Mouse (Mus musculus) MEL (cell line): ENCODE measurements around the gene Phf21a. TPM values are rescaled to one million over a fixed set of nuclear protein-coding genes. Genes with fewer than 3 reads are reported as not detected.
"Not testable (repeated sequence)": the region's sequence is repeated elsewhere in the genome, so short reads cannot be mapped to it uniquely, and the experiment has no call there.

ENCODE experiments used
- DNase-seq: peaks from one replicate; pipeline ENCODE4 v3.0.0; 2011; ENCODE audit warnings: low read depth, low spot score
- H3K27ac ChIP-seq: 2 replicates; pipeline ENCODE4 v1.5.1; 2012; ENCODE audit warnings: low read depth, mild to moderate bottlenecking, control low read depth, low read length, moderate library complexity; ENCODE audit not compliant: control insufficient read depth
- H3K27me3 ChIP-seq, 2 experiments: fragments of 150-350 bp in 1 of 2; sonication (generic) in 1 of 2; 2 replicates each; pipeline ENCODE4 v1.6.1; 2012; ENCODE audit warnings: low read length in 2 of 2, mild to moderate bottlenecking in 2 of 2, improper control_type of control experiment in 1 of 2, moderate library complexity in 1 of 2; ENCODE audit not compliant: insufficient read depth in 2 of 2, control insufficient read depth in 1 of 2
- H3K36me3 ChIP-seq, 2 experiments: 2 replicates each; pipeline ENCODE4 v1.6.1; 2012 to 2014; ENCODE audit warnings: low read length in 2 of 2, improper control_type of control experiment in 1 of 2, inconsistent platforms in 1 of 2, mild to moderate bottlenecking in 1 of 2; ENCODE audit not compliant: insufficient read depth in 2 of 2, control insufficient read depth in 1 of 2
- H3K4me1 ChIP-seq, 2 experiments: fragments of 150-350 bp in 1 of 2; sonication (generic) in 1 of 2; 2 replicates each; pipeline ENCODE4 v1.6.1; 2012; ENCODE audit warnings: low read length in 2 of 2, improper control_type of control experiment in 1 of 2, mild to moderate bottlenecking in 1 of 2; ENCODE audit not compliant: insufficient read depth in 2 of 2, control insufficient read depth in 1 of 2
- H3K4me3 ChIP-seq, 2 experiments: fragments of 150-350 bp in 1 of 2; sonication (generic) in 1 of 2; 2 replicates each; pipeline ENCODE4 v1.5.1; 2012; ENCODE audit warnings: low read depth in 2 of 2, low read length in 2 of 2, mild to moderate bottlenecking in 2 of 2, moderate library complexity in 2 of 2, control low read depth in 1 of 2, improper control_type of control experiment in 1 of 2; ENCODE audit not compliant: control insufficient read depth in 1 of 2, insufficient read depth in 1 of 2
- H3K79me2 ChIP-seq: 2 replicates; pipeline ENCODE4 v1.6.1; 2012; ENCODE audit warnings: mild to moderate bottlenecking, low read length, moderate library complexity; ENCODE audit not compliant: control insufficient read depth, poor library complexity, insufficient read depth
- H3K9ac ChIP-seq: 2 replicates; pipeline ENCODE4 v1.6.1; 2012; ENCODE audit warnings: low read depth, mild to moderate bottlenecking, control low read depth, low read length, moderate library complexity; ENCODE audit not compliant: control insufficient read depth, poor library complexity, severe bottlenecking
- H3K9me3 ChIP-seq: fragments of 150-350 bp; sonication (generic); replicated peaks from 2 replicates; pipeline ENCODE4 v1.6.1; 2012; ENCODE audit warnings: mild to moderate bottlenecking, low read length, improper control_type of control experiment, moderate library complexity; ENCODE audit not compliant: insufficient read depth
- CTCF ChIP-seq, 3 experiments: IDR thresholded peaks in 2 of 3; conservative IDR thresholded peaks in 1 of 3; 2 replicates each; pipeline ENCODE4 v1.5.1; 2011 to 2012; ENCODE audit warnings: low read length in 3 of 3, low read depth in 2 of 3, mild to moderate bottlenecking in 2 of 3, improper control_type of control experiment in 1 of 3, inconsistent platforms in 1 of 3, mixed read lengths in 1 of 3, moderate library complexity in 1 of 3; ENCODE audit not compliant: control insufficient read depth in 1 of 3, insufficient read depth in 1 of 3, poor library complexity in 1 of 3, severe bottlenecking in 1 of 3
- ETS1 ChIP-seq: IDR thresholded peaks from 2 replicates; pipeline ENCODE4 v1.6.1; 2012; ENCODE audit warnings: low read depth, mild to moderate bottlenecking, inconsistent platforms, low read length, improper control_type of control experiment, moderate library complexity
- KAT2A ChIP-seq: conservative IDR thresholded peaks from 2 replicates; pipeline ENCODE4 v1.6.1; 2012; ENCODE audit warnings: low read depth, low read length, improper control_type of control experiment, inconsistent platforms
- MAFK ChIP-seq: IDR thresholded peaks from 2 replicates; pipeline ENCODE4 v1.6.1; 2011; ENCODE audit warnings: low read depth, mild to moderate bottlenecking, low read length, improper control_type of control experiment, borderline replicate concordance
- MEF2A ChIP-seq: IDR thresholded peaks from 2 replicates; pipeline ENCODE4 v1.6.1; 2014; ENCODE audit warnings: low read depth, mild to moderate bottlenecking, inconsistent platforms, low read length, improper control_type of control experiment; ENCODE audit not compliant: poor library complexity, insufficient replicate concordance, severe bottlenecking; ENCODE audit errors: extremely low read depth
- MXI1 ChIP-seq: IDR thresholded peaks from 2 replicates; pipeline ENCODE4 v1.6.1; 2011; ENCODE audit warnings: mild to moderate bottlenecking, low read depth, low read length, improper control_type of control experiment
- NRF1 ChIP-seq: IDR thresholded peaks from 2 replicates; pipeline ENCODE4 v1.6.1; 2014; ENCODE audit warnings: low read depth, mild to moderate bottlenecking, inconsistent platforms, low read length, improper control_type of control experiment, moderate library complexity; ENCODE audit not compliant: poor library complexity, insufficient read depth, severe bottlenecking
- POLR2AphosphoS2 ChIP-seq: IDR thresholded peaks from 2 replicates; pipeline ENCODE4 v1.6.1; 2011; ENCODE audit warnings: low read length, improper control_type of control experiment
- POLR2AphosphoS5 ChIP-seq: IDR thresholded peaks from 2 replicates; pipeline ENCODE4 v1.6.1; 2012; ENCODE audit warnings: low read depth, borderline replicate concordance, mild to moderate bottlenecking, inconsistent platforms, low read length, moderate library complexity, mixed read lengths
- SIN3A ChIP-seq: IDR thresholded peaks from 2 replicates; pipeline ENCODE4 v1.6.1; 2012; ENCODE audit warnings: low read length, improper control_type of control experiment, inconsistent platforms
- TBP ChIP-seq: IDR thresholded peaks from 2 replicates; pipeline ENCODE4 v1.8.0; 2011; ENCODE audit warnings: low read depth, low read length, improper control_type of control experiment
- UBTF ChIP-seq: IDR thresholded peaks from 2 replicates; pipeline ENCODE4 v1.6.1; 2012; ENCODE audit warnings: low read depth, mild to moderate bottlenecking, inconsistent platforms, low read length, improper control_type of control experiment, moderate library complexity, borderline replicate concordance; ENCODE audit not compliant: insufficient read depth
- USF1 ChIP-seq: IDR thresholded peaks from 2 replicates; pipeline ENCODE4 v1.6.1; 2014; ENCODE audit warnings: low read depth, mild to moderate bottlenecking, inconsistent platforms, low read length, improper control_type of control experiment, moderate library complexity
- USF2 ChIP-seq, 2 experiments: IDR thresholded peaks; 2 replicates each; pipeline ENCODE4 v1.6.1; 2011 to 2012; ENCODE audit warnings: improper control_type of control experiment in 2 of 2, low read length in 2 of 2, borderline replicate concordance in 1 of 2, inconsistent platforms in 1 of 2, low read depth in 1 of 2, mild to moderate bottlenecking in 1 of 2; ENCODE audit not compliant: insufficient read depth in 1 of 2
- ZKSCAN1 ChIP-seq: IDR thresholded peaks from 2 replicates; pipeline ENCODE4 v1.6.1; 2012; ENCODE audit warnings: low read depth, mild to moderate bottlenecking, inconsistent platforms, low read length, improper control_type of control experiment, moderate library complexity
- ZMIZ1 ChIP-seq: IDR thresholded peaks from 2 replicates; pipeline ENCODE4 v1.6.1; 2012; ENCODE audit warnings: low read depth, mild to moderate bottlenecking, inconsistent platforms, low read length, improper control_type of control experiment, moderate library complexity
- polyA plus RNA-seq, 2 experiments: library from polyadenylated mRNA; stranded (reverse) in 1 of 2; unstranded in 1 of 2; fragments of >175 nt in 1 of 2; fragments of >200 nt in 1 of 2; gene quantifications; 2 replicates each; pipeline versions ENCODE4 v1.2.1 to v1.2.4; 2012; ENCODE audit warnings: low replicate concordance in 2 of 2, low read depth in 1 of 2; ENCODE audit not compliant: insufficient read length in 2 of 2, insufficient read depth in 1 of 2, missing spikeins in 1 of 2
- total RNA-seq: library from RNA; depleted of rRNA; stranded (reverse); fragments of 300-350 nt; gene quantifications from 2 replicates; pipeline ENCODE4 v1.2.3, GENCODE M21; 2012

Gene Phf21a
- total and polyA plus RNA-seq, 3 experiments = 4.7 to 245 (median 15.6) TPM

DNA sequence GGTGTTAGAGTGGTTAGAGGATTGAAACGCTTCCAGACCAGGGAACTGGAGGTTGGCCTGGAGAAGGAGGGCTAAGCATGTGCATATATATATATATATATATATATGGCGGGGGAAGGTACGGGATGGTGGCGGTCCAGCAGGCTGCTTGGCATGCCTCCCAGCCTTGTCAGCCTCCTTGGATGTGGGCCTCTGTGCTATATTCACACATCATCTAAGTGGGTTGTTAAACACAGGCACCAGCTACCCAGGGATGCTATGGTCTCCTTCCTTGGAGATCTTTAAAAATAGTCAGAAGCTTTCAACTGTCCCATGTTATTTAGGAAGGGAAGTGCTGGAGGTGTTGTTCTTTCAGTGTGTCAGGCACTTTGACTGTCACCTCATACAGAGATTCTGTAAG, 3.1 kb upstream of the Phf21a start:
- TF ChIP-seq USF2 (IDR thresholded peaks at IDR 0.05; ENCODE audit: borderline replicate concordance in 1 of 2, insufficient read depth in 1 of 2, low read depth in 1 of 2, low read length in 2 of 2) (no peak), NRF1 (no peak), CTCF (IDR thresholded peaks at IDR 0.05 in 2 of 3, conservative IDR thresholded peaks at IDR 0.05 in 1 of 3; ENCODE audit: control insufficient read depth in 1 of 3, insufficient read depth in 1 of 3, low read depth in 2 of 3, low read length in 3 of 3, poor library complexity in 1 of 3, severe bottlenecking in 1 of 3) (no peak), ETS1 (no peak), USF1 (no peak), MXI1 (no peak), UBTF (no peak), POLR2AphosphoS5 (no peak), SIN3A (no peak), MAFK (no peak), KAT2A (no peak), POLR2AphosphoS2 (no peak), TBP (no peak), MEF2A (no peak)
- DNase-seq = no peak
- no peaks in the 10 kb centered on the region for H3K9me3 ChIP-seq

DNA sequence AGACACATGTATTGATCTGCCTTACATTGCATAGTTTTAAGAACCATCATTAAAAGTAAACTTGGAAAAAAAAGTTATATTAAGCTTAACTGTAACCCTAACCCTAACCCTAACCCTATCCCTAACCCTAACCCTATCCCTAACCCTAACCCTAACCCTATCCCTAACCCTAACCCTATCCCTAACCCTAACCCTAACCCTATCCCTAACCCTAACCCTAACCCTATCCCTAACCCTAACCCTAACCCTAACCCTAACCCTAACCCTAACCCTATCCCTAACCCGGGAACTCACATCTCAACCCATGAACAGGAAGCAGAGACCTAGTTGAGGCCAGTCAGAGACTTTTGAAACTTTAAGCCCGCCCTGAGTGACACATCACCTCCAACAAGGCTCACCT, 586 bp downstream of the Phf21a start:
- not testable (repeated sequence) for H3K27ac ChIP-seq, H3K9me3 ChIP-seq, H3K4me3 ChIP-seq, H3K36me3 ChIP-seq, H3K79me2 ChIP-seq, H3K4me1 ChIP-seq, H3K9ac ChIP-seq, DNase-seq
- peaks cover 15 to 30% of the 10 kb centered on the region in 2 experiments for H3K27me3 ChIP-seq

More for the DNA sequence above, 3.1 kb upstream of the Phf21a start:
- Histone ChIP-seq H3K4me1 (no peaks in the 10 kb centered on the region), H3K27ac (no peak overlapping the region), H3K9ac (no peak overlapping the region), H3K4me3 (no peak overlapping the region), H3K27me3 (peaks cover 11 to 34% of the 10 kb centered on the region in 2 experiments), H3K36me3 (no peaks in the 10 kb centered on the region), H3K79me2 (no peaks in the 10 kb centered on the region)

- H3K79me2 ChIP-seq = no peaks in the 10 kb centered on the region
- no peaks in the 10 kb centered on the region for H3K36me3 ChIP-seq
- TF ChIP-seq ZKSCAN1 (no peak), ZMIZ1 (no peak), POLR2AphosphoS2 (no peak), NRF1 (no peak), UBTF (no peak)
- TF ChIP-seq, all 39 proteins: peak for 0
- no peak overlapping the region for H3K27ac ChIP-seq
- no peaks in the 10 kb centered on the region for H3K4me1 ChIP-seq
- peaks cover 15 to 32% of the 10 kb centered on the region in 2 experiments for H3K27me3 ChIP-seq
- H3K9ac ChIP-seq = no peak overlapping the region
- DNase-seq = no peak
- no peak overlapping the region for H3K4me3 ChIP-seq
- H3K9me3 ChIP-seq = no peaks in the 10 kb centered on the region
These were observed 1.2 kb downstream of the Phf21a start for GRCm38 (mm10) chr2:92094078-92094477.
